Mouse (Mus musculus) erythroblast, embryonic 14.5 days (primary cell): ENCODE measurements around the gene Rgs8.

ENCODE experiments used
- GATA1 ChIP-seq: IDR thresholded peaks from 2 replicates; pipeline ENCODE4 v1.6.1; 2012; ENCODE audit warnings: low read length, inconsistent platforms, mixed read lengths
- TAL1 ChIP-seq: IDR thresholded peaks from 3 replicates; pipeline ENCODE4 v1.6.1; 2012; ENCODE audit warnings: low read length, inconsistent platforms, mixed read lengths

DNA sequence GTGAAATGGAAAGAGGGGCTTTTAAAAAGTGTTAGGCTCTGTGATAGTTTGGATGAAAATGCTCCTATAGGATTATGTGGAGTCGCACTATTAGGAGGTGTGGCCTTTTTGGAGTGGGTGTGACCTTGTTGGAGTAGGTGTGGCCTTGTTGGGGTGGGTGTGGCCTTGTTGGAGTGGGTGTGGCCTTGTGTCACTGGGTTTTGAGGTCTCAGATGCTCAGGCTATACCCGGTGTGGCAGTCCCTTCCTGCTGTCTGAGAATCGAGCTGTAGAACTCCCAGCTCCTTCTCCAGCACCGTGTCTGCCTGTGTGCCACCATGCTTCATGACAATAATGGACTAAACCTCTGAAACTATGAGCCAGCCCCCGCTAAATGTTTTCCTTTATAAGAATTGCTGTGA is 55.8 kb downstream of the Rgs8 start:
- TF ChIP-seq GATA1 = no peak
- TF ChIP-seq TAL1 = no peak
